Mouse (Mus musculus) heart, embryonic 16.5 days (tissue): ENCODE data around the gene Olfr1392. TPM values are rescaled to one million over a fixed set of nuclear protein-coding genes. Genes with fewer than 3 reads are reported as not detected.
A peak's percentile ranks its signal among the peaks of the same experiment; 100 is the strongest.

ENCODE experiments used
- ATAC-seq: fragments of 200-750 bp; cut with Nextera tagmentation; replicated peaks from 2 replicates; pipeline ENCODE4 v1.8.0; 2017; ENCODE audit warnings: moderate number of reproducible peaks; ENCODE audit not compliant: insufficient read depth, low FRiP score; ENCODE audit errors: extremely low read depth
- H3K27ac ChIP-seq: fragments of 300-500 bp; sonication (generic); 2 replicates; pipeline ENCODE4 v1.5.1; 2014; ENCODE audit warnings: mild to moderate bottlenecking, low read length, control low read depth, moderate library complexity
- H3K27me3 ChIP-seq: fragments of 300-500 bp; sonication (generic); 2 replicates; pipeline ENCODE4 v1.6.1; 2014; ENCODE audit warnings: low read length, mixed read lengths; ENCODE audit not compliant: control insufficient read depth, insufficient read depth
- H3K36me3 ChIP-seq: fragments of 300-500 bp; sonication (generic); 2 replicates; pipeline ENCODE4 v1.6.1; 2014; ENCODE audit not compliant: control insufficient read depth, insufficient read depth
- H3K4me1 ChIP-seq: fragments of 300-500 bp; sonication (generic); 2 replicates; pipeline ENCODE4 v1.6.1; 2014; ENCODE audit warnings: low read length, mixed read lengths; ENCODE audit not compliant: control insufficient read depth, insufficient read depth
- H3K4me2 ChIP-seq: fragments of 300-500 bp; sonication (generic); 2 replicates; pipeline ENCODE4 v1.6.1; 2014; ENCODE audit warnings: low read depth, mild to moderate bottlenecking, control low read depth, low read length
- H3K4me3 ChIP-seq: fragments of 300-500 bp; sonication (generic); 2 replicates; pipeline ENCODE4 v1.5.1; 2014; ENCODE audit warnings: mild to moderate bottlenecking, control low read depth, low read length
- H3K9ac ChIP-seq: fragments of 300-500 bp; sonication (generic); 2 replicates; pipeline ENCODE4 v1.6.1; 2014; ENCODE audit warnings: low read length, control low read depth
- H3K9me3 ChIP-seq: fragments of 300-500 bp; sonication (generic); replicated peaks from 2 replicates; pipeline ENCODE4 v1.6.1; 2016; ENCODE audit warnings: low read length; ENCODE audit not compliant: control insufficient read depth
- WGBS: fragments of 180-500 bp; shearing (Covaris S2); extraction: QIAGEN DNeasy Blood & Tissue Kit; methylation state at CpG from one replicate; pipeline ENCODE4 v1.1.7; 2014; 5-methylcytosine and 5-hydroxymethylcytosine counted together
- polyA plus RNA-seq: library from polyadenylated mRNA; unstranded; fragments of >200 nt; fragmentation: Nextera tagmentation; extraction: Ambion mirVana; gene quantifications from 2 replicates; pipeline ENCODE4 v1.2.1, GENCODE M21; 2015

The Olfr1392 gene
- polyA plus RNA-seq, 1 experiment from 2014 or later = not detected

GRCm38 (mm10) chr11:49249811-49250421, 35.2 kb upstream of the Olfr1392 start:
- H3K27me3 ChIP-seq = no peaks in the 10 kb centered on the region
- H3K36me3 ChIP-seq = peaks cover 11% of the 10 kb centered on the region; the same call in 1 of the 2 replicates
- 24% methylated on average over 10 of the region's 10 CpGs for WGBS
- H3K9me3 ChIP-seq = no peaks in the 10 kb centered on the region
- H3K4me1 ChIP-seq = peaks cover 48% of the 10 kb centered on the region
- peak overlapping the region; percentile 91 for H3K27ac ChIP-seq
- peak overlapping the region; percentile 84 for H3K4me2 ChIP-seq
- ATAC-seq = 0 out of 2 replicates have a peak, but pooled peaks have one; percentile 4
- peak overlapping the region; percentile 91 for H3K9ac ChIP-seq
- peak overlapping the region; percentile 68 for H3K4me3 ChIP-seq

GRCm38 (mm10) chr11:49250422-49251379, 34.4 kb upstream of the Olfr1392 start:
- ATAC-seq = peak; percentile 94
- Histone ChIP-seq H3K36me3 (peaks cover 12% of the 10 kb centered on the region; the same call in 1 of the 2 replicates), H3K9me3 (no peaks in the 10 kb centered on the region), H3K4me3 (peak overlapping the region; percentile 68), H3K27ac (peak overlapping the region; percentile 91), H3K27me3 (no peaks in the 10 kb centered on the region), H3K4me2 (peak overlapping the region; percentile 84), H3K9ac (peak overlapping the region; percentile 91), H3K4me1 (peaks cover 40% of the 10 kb centered on the region)
- WGBS = 2% methylated on average over 45 of the region's 45 CpGs

DNA sequence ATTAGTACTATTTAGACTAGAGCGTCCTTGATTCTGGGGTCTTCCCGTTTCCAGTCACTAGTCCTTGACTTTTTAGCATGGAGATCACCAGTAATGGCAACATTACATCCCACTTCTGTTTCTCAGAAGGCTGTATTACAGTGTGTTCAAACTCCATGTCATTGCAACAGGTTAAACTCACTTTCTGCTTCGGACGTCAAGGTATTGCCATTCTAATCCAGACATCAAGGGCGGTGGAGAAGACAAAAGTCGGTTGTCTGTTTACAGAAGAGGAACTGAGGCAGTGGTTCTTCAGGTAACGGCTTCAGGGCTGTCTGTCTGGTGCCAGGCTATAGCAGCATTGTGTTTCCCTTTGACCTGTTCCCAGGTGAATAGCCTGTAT, 33.7 kb upstream of the Olfr1392 start:
- Histone ChIP-seq H3K27me3 (no peaks in the 10 kb centered on the region), H3K4me3 (peak overlapping the region; percentile 68), H3K9ac (peak overlapping the region; percentile 91), H3K27ac (peak overlapping the region; percentile 91), H3K4me2 (peak overlapping the region; percentile 84), H3K36me3 (peaks cover 14% of the 10 kb centered on the region), H3K9me3 (no peaks in the 10 kb centered on the region), H3K4me1 (peaks cover 34% of the 10 kb centered on the region)
- WGBS = 56% methylated on average over 7 of the region's 7 CpGs
- ATAC-seq = no peak

GRCm38 (mm10) chr11:49252048-49252447, 33.0 kb upstream of the Olfr1392 start:
- H3K4me1 ChIP-seq = peaks cover 33% of the 10 kb centered on the region
- ATAC-seq = no peak
- H3K36me3 ChIP-seq = peaks cover 16% of the 10 kb centered on the region
- H3K9me3 ChIP-seq = no peaks in the 10 kb centered on the region
- peak overlapping the region; percentile 84 for H3K4me2 ChIP-seq
- WGBS = 81% methylated on average over 5 of the region's 5 CpGs
- H3K27ac ChIP-seq = no peak overlapping the region
- H3K9ac ChIP-seq = peak overlapping the region; percentile 91; the same call in 1 of the 2 replicates
- no peaks in the 10 kb centered on the region for H3K27me3 ChIP-seq
- H3K4me3 ChIP-seq = peak overlapping the region; percentile 68

- peaks cover 18% of the 10 kb centered on the region for H3K36me3 ChIP-seq
- no peak overlapping the region for H3K9ac ChIP-seq
- H3K4me2 ChIP-seq = peak overlapping the region; percentile 37
- 87% methylated on average over 6 of the region's 6 CpGs for WGBS
- H3K9me3 ChIP-seq = no peaks in the 10 kb centered on the region
- peaks cover 33% of the 10 kb centered on the region for H3K4me1 ChIP-seq
- no peak overlapping the region for H3K4me3 ChIP-seq
- ATAC-seq = no peak
- no peaks in the 10 kb centered on the region for H3K27me3 ChIP-seq
- H3K27ac ChIP-seq = no peak overlapping the region
Observed at GRCm38 (mm10) chr11:49253035-49253434, 32.0 kb upstream of the Olfr1392 start.

- Histone ChIP-seq H3K27me3 (no peaks in the 10 kb centered on the region), H3K9me3 (no peaks in the 10 kb centered on the region), H3K4me2 (no peak overlapping the region), H3K36me3 (peaks cover 31% of the 10 kb centered on the region), H3K27ac (no peak overlapping the region), H3K4me3 (no peak overlapping the region), H3K4me1 (peaks cover 10% of the 10 kb centered on the region), H3K9ac (no peak overlapping the region)
- WGBS = 86% methylated on average over 2 of the region's 2 CpGs
- ATAC-seq = no peak
Observed at GRCm38 (mm10) chr11:49259296-49259695, 25.8 kb upstream of the Olfr1392 start.

DNA sequence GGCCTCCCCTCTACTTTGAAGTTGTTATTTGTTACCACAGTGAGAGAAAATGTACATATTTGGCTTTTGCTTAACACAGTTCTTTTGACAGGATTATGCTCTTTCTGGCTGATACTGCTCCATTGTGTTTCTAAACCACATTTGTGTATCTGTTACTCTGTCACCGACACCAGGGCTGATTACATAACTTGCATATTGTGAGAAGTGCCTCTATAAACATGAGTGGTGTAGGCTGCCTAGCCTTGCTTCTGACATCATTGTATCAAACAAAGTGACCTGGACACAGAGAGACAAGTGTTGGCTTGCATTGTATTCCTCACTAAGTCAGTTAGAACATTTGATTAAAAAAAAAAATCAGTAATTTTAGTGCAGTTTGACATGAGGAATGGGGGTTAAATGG, 25.3 kb upstream of the Olfr1392 start:
- H3K36me3 ChIP-seq = peaks cover 30% of the 10 kb centered on the region

DNA sequence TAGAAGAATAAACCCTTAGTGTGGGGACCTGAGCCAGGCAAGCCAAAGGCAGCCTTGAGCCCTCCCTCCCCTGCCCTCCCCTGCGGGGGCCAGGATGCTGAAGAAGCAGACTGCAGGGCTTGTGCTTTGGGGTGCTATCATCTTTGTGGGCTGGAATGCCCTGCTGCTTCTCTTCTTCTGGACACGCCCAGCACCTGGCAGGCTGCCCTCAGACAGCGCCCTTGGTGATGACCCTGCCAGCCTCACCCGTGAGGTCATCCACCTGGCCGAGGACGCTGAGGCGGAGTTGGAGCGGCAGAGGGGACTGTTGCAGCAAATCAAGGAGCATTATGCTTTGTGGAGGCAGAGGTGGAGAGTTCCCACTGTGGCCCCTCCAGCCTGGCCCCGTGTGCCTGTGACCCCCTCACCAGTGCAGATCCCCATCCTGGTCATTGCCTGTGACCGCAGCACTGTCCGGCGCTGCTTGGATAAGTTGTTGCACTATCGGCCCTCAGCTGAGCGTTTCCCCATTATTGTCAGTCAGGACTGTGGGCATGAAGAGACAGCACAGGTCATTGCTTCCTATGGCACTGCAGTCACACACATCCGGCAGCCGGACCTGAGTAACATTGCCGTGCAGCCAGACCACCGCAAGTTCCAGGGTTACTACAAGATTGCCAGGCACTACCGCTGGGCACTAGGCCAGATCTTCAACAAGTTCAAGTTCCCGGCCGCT, 24.3 kb upstream of the Olfr1392 start:
- peak; percentile 29; the same call in 1 of the 2 replicates for ATAC-seq
- H3K27me3 ChIP-seq = no peaks in the 10 kb centered on the region
- WGBS = 70% methylated on average over 21 of the region's 21 CpGs
- H3K36me3 ChIP-seq = peaks cover 28% of the 10 kb centered on the region
- peak overlapping the region; percentile 46 for H3K27ac ChIP-seq
- peaks cover 10% of the 10 kb centered on the region for H3K4me1 ChIP-seq
- H3K4me3 ChIP-seq = no peak overlapping the region
- no peak overlapping the region for H3K4me2 ChIP-seq
- no peaks in the 10 kb centered on the region for H3K9me3 ChIP-seq
- no peak overlapping the region for H3K9ac ChIP-seq

More for the DNA sequence above, 25.3 kb upstream of the Olfr1392 start:
- Histone ChIP-seq H3K9ac (no peak overlapping the region), H3K4me2 (no peak overlapping the region), H3K4me1 (peaks cover 10% of the 10 kb centered on the region), H3K4me3 (no peak overlapping the region), H3K27ac (no peak overlapping the region), H3K27me3 (no peaks in the 10 kb centered on the region), H3K9me3 (no peaks in the 10 kb centered on the region)
- 50% methylated on average over 1 of the region's 1 CpGs for WGBS
- ATAC-seq = no peak
